Mouse (Mus musculus) neural tube, embryonic 10.5 days (tissue): ENCODE data around the gene Tff3.

Experiments
- DNase-seq: peaks from one replicate; pipeline ENCODE4 v3.0.0-alpha.2; 2017; ENCODE audit warnings: low spot score; ENCODE audit errors: extremely low spot score

The Tff3 gene

DNA sequence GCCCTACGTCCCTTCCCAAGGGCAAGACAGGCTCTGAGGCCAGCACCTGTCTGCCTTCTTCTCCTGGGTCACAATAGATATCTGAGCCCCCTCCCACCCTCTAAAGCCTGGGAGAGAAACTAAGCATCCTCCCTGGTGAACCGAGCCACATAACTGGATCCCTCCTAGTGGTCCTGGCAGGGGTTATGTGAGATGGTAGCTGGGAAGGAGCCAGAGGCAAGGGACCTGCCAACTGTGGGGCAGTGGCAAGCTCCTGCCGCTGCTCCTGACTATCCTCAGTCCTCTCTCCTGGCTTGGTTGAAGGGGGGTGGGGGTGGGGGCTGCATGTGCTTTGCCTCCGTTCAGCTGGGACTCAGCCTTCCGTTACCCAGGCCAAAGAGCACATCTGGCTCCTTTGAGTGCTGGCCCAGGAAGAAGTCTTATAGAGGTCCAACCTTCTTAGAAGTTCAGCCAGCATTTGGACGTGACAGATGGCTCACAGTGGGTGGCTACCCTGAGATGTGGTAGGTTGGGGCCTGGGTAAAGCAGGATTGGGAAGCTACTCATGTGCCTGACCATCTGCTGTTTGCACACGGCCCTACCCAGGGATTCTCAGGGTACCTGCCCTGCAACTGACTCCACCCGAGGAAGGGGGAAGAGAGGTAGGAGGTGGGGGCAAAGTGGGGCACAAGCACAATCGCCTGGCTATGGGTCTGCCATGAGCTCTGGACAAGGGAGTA is 3.7 kb downstream of the Tff3 start:
- peak; percentile 40 for DNase-seq

DNA sequence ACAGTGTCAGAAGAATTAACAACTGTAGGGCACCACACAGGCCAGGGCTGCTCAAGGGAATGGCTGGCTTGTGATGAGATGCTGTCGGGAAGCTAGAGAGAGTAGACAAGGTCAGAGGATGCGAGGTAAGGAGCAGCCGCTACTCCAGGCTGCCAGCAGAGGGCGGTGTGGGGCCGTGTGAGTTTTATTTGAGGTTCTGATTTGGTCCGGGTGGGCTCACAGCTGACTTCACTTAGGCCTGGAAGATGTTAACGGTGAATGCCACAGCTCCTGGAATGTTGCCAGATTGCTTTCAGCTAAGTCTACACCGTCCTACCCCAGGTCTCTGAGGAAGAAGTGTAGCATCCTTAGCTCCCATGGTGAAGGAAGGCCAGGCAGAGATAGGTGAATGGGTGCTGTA is 7.5 kb downstream of the Tff3 start:
- DNase-seq, result peak; percentile 78

DNA sequence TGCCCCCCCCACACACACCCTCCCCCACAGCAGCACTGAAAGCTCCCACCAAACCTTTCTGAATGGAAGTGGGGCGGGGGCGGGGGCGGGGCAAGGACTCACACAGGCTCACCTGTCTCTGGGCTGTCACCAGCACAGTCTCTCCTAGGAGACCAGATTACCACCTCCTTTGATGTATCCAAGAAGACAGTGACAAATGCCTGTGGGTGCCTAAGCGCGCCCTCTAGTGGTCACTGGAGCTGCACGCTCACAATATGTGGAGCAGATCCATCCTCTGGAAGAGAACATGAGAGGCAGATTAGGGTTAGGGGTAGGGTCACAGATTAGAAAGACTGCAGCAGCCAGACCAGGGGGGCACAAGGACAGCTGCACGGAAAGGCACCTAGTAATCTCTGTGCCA is 10.0 kb downstream of the Tff3 start:
- peak; percentile 88 for DNase-seq

DNA sequence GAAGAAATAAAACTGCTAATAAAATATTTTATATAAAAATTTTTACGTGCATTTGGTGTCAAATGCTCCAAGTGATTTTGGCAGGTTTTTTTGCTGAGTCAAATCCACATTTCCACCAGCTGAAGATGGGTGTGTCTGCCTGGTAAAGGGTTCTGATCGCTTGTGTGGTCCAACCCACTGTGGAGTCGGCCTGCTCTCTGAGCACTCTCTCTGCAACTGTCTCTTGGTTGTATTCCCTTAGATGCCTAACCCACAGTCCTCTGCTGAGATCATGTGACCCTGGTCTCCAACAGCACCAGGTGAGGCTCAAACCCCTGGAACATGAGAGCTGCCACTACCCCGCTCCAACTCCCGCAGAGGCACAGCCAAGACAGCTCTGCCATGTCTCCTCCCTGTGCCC is 11.5 kb downstream of the Tff3 start:
- DNase-seq, result no peak

DNA sequence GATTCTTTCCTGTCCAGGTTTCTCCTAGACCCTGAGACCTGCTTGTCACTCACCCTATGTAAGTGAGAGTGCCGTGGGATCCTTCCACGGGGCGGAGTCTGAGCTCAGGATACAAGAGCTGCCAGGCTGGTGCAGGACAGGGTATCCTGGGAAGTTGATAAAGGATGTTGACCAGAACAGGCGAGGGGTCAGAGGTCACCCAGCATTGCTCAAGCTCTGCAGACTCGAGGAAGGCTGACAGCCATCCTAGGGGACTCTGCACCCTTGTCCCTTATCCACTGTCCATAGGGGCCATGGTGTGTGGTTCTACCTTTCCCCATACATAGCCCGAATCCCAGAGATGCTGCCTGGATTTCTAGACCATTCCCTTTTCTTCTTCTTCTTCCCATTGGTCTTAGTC is 13.4 kb downstream of the Tff3 start:
- no peak for DNase-seq

DNA sequence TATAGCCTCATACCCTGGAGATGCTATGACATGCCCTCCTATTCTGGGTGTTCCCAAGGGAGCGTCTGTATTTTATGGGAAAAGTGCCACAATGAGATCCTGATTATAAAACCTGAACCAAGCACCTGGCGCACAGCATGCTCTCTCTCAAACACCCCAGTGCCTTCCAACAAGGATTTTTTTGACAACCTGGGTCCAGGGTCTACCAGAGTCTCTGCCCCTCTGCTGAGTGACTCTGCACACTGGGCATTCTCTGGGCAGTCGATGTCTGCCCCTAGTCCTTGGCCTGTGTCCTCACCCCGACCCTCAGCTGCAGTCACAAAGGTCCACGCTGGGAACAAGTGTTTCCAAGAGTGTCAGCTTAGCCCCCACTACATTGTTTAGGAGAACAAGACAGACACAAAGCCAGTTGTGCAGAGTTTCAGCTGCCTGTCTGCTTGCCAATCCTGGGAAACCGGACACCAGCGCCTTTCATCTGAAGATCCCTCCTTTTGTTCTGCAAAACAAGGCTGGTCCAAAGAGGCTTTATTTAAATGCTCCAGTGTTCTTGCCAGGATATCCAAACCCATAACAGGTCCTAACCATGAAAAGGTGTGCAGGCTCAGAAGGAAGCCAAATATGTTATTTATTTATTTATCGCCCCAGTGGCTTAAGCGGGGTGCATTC is 16.1 kb downstream of the Tff3 start:
- no peak for DNase-seq

DNA sequence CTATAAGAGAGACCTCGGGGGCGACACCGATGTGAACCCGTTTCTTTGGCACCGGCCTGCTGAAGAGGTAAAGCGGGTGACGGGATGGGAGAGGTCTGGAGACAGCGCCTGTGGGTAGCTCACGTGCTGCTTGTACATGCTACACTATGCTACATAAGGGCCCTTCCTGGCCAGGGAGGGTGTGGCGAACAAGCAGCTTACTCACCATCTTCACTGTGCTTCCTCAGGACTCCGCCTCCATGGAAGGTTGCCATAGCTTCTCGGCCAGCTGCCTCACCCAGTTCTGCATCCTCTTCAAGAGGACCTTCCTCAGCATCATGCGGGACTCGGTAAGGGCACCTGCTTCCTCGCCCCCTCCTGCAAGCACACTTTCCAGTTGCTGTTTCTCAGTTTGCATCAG is 21.1 kb downstream of the Tff3 start:
- DNase-seq, result no peak

DNA sequence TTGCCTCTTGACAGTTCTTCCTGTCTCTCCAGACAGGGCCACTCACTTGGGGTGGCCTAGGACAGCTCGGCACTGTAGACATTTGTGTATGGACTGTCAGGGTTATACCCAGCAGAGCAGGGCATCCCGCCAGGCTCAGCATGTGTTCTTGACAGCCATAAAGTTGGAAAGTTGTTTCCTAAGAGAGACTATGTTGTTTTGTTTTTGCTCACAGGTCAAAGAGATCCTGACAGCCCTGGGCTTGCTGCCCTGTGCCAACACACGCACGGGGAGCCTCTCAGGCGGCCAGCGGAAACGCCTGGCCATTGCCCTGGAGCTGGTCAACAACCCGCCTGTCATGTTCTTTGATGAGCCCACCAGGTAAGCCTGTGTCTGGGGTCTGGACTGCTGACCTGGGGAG is 25.6 kb downstream of the Tff3 start:
- DNase-seq, result no peak

DNA sequence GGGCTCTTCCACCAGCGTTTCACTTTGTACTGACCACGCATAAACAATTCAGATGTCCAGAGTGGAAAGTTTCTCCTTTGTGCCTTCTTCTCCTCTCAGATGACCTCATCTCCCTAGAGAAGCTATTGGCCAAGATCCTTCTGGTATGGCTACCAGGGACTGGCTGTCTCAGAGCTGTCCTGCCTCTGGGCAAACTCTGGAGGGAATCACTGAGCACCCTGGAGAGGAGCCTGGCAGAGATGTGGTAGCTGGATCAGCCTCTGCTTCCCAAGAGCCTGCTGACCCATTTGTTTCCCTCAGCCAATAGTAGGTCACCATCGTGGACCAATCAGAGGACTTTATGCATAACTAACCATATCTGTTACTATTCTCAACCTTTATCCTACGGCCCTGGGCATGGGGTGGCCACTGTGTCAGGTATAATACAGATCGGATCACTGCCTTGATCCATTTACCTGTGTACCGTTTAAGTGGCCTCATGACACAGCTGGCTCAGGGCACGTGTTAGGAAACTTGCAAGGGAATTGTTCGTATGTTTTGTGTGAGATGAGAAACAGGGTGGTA is 26.4 kb downstream of the Tff3 start:
- DNase-seq, result no peak

DNA sequence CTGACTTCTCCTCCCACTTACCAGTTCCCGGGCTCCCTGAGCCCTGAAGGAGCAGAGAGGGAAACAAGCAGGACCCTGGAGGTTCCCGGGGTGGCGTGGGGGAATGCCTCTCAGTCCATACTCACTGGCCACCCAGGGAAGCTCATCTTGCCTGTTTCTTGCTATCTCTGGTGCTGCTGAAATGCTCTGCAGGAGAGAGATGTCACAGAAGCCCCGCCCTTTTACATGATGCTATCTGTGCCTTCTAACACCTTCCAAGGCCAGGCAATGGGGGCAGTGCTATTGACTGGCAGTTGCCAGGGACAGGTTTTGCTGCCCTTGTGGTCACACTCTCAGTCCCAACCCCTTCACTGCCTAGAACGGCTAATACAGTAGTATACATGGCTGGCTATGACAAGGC is 30.7 kb downstream of the Tff3 start:
- no peak for DNase-seq

DNA sequence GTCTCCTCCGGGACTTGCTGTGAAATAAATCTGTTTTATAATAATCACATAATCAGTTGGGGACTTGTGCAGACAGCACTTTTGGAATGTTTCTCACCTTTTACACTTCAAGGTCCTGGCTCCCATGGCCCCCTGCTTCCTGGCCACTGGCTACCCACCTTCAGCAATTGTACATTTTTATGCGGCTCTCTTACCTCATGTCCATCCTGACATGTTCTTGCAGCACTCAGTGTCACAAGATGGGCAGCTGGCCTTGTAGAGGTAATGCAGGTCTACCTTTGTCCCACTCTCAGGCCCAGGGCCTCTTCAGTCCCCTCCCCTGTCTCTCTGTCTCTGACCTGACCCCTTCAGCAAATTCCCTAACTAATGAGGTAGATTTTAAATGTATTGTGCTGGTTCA is 32.6 kb downstream of the Tff3 start:
- no peak for DNase-seq

DNA sequence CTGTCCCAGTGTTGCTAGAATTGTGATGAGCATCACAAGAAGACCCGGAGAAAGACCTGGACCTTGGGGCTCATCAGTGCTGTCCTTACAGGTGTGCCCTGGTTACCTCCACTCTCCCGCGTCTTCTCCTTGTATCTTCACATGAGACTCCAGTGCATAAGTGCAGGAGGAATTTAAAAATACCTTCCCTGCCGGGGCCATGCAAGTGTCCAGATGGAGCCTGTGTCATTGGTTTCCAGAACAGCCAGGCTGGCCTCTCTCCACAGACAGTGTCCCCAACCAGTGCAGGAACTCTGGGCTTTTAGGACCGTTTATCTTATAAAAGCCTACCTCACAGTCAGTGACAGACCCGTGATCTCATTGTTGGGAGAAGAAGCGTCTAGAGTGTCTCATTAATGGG is 33.9 kb downstream of the Tff3 start:
- no peak for DNase-seq

DNA sequence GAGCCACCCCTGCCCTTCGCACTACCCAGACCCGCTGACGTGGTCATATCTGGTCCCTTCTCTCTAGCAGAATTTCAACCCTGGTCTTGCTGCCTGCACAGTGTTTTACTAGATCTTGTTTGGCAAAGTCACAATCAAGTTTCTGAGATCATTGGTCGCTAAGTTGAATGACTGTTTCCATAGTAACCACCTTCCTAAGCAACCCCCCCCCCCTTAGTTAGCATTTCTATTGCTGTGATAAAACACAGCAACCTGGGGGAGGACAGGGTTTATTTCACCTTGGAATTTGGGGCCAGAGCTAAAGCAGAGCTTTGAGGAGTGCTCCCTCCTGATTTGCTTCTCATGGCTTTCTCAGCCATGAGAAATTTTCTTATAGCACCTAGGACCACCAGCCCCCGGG is 34.7 kb downstream of the Tff3 start:
- DNase-seq, result no peak

DNA sequence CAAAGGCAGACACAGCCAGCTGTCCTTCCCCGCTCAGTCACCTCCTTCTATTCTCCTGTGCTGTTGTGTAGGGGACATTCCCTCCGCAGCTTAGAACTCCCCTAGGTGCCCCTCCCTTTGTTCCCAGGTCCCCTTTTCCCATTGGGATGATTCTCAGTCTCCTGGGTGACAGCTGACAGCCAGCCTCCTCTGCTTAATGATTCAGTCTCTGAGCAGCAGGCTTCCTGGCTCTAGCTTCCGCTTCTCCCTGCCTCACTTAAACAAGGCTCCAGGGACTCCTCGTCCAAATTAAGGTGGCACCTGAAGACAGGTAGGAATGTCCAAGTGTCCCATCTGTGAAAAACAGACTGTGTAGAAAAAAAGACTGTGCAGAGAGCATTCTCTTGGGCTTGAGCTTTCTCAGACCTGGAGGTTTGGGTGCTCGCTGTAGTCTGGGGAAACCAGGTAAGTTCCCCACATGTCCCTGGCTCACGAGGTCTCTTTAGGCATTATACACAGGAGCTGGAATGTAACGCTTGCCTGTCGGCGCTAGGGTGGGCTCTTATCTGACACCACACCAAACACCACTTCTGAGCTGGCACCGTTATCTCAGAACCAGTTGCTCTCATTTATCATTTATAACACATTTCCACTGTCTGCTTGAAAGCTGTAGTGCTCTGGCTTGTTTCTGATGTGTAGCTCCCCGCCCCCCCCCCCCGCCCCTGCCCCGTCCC is 38.3 kb downstream of the Tff3 start:
- DNase-seq, result no peak

DNA sequence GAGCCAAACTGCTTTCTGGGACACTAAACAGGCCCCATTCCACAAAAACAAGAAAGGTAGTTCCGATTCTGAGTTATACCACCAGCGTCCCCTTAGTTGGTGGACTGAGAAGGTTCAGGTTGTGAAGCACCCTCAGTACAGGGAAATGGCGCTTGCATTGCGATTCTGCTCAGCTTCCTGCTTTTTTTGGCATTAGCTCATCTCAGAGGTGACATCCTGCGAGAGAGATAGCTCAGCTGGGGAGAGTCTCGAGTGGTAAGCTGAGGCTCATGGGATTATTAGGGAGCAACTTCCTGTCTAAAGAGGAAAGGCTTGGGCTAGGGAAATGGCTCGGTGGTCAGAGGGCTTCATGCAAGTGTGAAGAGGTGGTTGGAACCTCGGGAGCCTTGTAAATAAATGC is 39.6 kb downstream of the Tff3 start:
- no peak for DNase-seq

DNA sequence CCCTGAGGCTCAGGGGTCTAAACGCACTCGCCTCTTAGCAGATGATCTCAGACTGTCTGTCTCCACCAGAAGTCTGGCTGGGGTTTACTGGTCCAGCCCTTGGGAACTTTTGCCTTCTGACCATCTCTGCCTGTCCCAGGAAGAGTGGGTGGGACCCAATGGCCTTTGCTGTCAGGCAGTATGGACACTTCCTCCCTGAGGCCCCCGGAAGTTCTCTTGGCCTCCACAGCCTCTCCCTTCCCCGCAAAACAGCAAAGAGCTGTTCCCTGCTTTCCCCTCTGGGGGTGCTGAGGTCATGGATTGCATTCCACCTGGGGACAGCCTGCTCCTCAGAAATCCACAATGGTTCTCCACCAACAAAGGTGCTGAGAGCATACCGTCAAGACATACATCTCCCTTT is 40.7 kb downstream of the Tff3 start:
- no peak for DNase-seq

DNA sequence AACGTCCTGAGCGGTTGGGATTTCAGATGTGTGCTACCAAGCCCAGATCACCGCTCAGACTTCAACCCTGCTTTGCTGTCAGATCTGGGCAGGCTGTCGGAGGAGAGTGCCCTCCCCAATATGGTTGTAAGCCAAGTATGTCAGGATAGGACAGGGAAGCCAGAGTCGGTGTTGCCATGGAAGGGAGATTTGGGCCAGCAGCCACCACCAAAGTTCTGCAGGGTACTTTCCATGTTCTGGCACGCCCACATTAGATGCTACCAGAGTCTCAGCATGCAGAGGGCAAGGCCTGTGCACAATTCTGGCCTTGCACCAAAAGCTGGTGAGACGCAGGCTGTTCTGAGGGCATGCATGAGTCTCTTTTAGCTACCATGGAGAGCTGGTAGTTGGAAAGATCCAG is 43.2 kb downstream of the Tff3 start:
- no peak for DNase-seq

DNA sequence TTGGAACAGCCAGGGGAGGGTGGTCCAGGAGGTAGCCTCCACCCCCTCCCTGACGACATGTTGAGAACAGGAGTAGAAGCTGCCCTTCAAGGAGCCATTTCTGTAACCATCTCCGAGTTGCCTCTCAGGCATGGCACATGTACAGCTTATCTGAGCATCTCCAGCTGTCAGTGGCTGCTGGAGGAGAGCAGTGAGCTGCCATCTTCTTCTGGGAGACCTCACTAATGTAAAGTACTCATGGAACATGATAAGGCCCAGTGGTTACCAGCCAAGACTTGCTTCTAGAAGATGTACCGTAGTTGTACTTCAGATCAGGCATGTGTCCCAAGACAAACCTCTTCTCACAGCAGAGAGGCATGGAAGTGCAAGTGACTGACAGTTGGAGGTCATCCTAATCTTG is 43.9 kb downstream of the Tff3 start:
- DNase-seq, result no peak

DNA sequence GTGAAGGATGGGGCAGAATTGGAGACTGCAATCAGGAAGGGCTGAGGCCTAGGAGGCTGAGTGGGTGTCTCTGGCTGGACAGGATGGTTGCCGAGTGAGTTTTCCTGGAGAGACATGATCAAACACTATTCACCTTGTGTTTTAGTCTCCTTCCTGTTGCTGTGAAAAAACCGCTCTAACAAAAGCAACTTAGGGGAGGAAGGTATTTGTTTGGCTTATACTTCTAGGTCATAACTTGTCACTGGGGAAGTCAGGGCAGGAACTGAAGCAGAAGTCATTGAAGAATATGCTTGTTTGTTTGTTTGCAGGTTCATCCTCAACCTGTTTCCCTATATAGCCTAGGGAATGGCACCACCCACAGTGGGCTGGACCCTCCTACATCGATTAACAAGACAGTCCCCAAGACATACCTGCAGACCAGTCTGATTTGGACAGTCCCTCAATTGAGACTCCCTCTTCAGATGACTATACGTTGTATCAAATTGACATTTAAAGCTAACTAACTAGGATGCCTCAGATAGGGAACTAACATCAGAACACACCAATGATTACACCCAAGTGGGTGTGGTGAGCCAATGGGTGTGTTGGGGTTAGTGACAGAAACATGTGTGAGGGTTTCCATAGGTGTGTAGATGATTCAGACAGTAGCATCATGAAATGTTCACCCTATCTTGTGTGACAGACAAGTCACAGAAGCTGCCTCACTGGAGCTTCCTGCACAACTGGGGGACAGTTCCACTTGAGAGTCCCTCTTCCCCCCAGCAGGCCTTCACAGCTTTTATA is 47.0 kb downstream of the Tff3 start:
- no peak for DNase-seq

DNA sequence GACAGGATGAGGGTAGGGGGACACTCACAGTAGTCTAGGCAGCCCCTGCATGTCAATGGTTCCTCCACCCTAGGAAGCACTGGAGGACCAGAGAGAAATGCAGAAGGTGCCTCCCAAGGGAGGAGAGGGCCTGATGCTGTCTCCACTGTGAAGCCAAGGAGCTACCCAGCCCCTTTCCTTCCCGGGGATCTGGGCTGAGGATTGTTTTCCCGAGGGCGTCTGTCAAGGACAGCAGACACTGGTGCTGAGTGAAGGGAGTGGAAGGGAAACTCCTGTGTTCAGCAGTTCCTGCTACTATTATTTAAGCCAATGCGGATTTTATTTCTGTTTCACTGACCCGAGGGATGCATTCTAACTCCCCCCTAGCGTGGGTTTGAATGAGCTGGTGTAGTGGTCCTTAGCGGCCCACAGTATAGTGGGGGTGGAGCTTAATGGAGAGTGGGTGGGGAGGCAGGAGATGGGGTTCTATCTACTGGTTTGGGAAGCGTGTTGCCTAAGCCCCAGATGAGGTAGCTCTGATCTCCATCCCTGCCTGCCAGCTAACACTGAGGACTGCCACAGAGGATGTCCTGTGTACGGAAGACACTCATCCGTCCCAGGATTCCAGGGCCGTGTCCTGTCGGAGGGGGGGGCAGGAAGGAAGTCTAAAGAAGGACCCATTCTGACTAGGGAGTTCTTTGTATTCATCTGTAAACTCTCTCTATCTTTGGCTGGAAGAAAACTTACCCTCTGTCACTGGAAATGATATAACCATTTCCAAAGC is 50.2 kb downstream of the Tff3 start:
- DNase-seq, result no peak

DNA sequence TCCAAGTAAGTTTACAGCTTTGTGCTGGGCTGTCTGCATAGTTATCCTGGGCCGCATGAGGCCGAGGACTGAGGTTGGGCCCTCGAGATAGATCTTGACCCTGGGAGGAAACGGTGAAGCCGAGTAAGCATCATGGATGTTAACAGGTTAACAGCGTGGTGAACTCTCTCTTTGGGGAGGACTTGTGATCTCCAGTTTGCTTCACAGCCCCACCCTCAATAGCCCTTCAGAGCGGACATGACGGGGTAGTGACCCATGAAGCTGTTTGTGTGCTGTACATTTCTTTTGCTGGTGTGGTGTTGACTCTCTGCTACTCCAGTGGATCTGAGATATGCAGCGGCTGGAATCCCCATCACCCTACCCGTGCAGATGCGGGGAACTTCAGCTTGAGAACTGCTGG is 50.9 kb downstream of the Tff3 start:
- DNase-seq, result no peak
